Mouse (Mus musculus) ES-Bruce4 (cell line): Measurements from ENCODE around the gene Lhx3. TPM values are rescaled to one million over a fixed set of nuclear protein-coding genes. Genes with fewer than 3 reads are reported as not detected.

Experiments
- H3K27ac ChIP-seq: 2 replicates; pipeline ENCODE4 v1.5.1; 2012; ENCODE audit warnings: low read length, inconsistent platforms; ENCODE audit not compliant: insufficient read depth
- H3K27me3 ChIP-seq: 2 replicates; pipeline ENCODE4 v1.6.1; 2012; ENCODE audit warnings: mild to moderate bottlenecking, low read length, inconsistent platforms; ENCODE audit not compliant: control insufficient read depth, poor library complexity, insufficient read depth, severe bottlenecking
- H3K36me3 ChIP-seq: 2 replicates; pipeline ENCODE4 v1.6.1; 2012; ENCODE audit warnings: inconsistent platforms, mild to moderate bottlenecking, low read length, moderate library complexity; ENCODE audit not compliant: control insufficient read depth, poor library complexity, insufficient read depth, severe bottlenecking
- H3K4me1 ChIP-seq: one replicate; pipeline ENCODE4 v1.8.1; 2011; ENCODE audit warnings: low read length; ENCODE audit not compliant: control insufficient read depth, insufficient read depth
- H3K4me3 ChIP-seq: 2 replicates; pipeline ENCODE4 v1.5.1; 2011; ENCODE audit warnings: low read depth, mild to moderate bottlenecking, low read length
- H3K9ac ChIP-seq: 2 replicates; pipeline ENCODE4 v1.6.1; 2012; ENCODE audit warnings: low read depth, mild to moderate bottlenecking, inconsistent platforms; ENCODE audit not compliant: poor library complexity, severe bottlenecking
- H3K9me3 ChIP-seq: replicated peaks from 2 replicates; pipeline ENCODE4 v1.6.1; 2012; ENCODE audit warnings: mild to moderate bottlenecking, low read length, inconsistent platforms; ENCODE audit not compliant: control insufficient read depth, poor library complexity, insufficient read depth, severe bottlenecking
- CTCF ChIP-seq: IDR thresholded peaks from one replicate; pipeline ENCODE4 v1.8.1; 2011; ENCODE audit warnings: low read depth, low read length
- EP300 ChIP-seq: IDR thresholded peaks from 2 replicates; pipeline ENCODE4 v1.6.1; 2011; ENCODE audit warnings: low read depth, low read length; ENCODE audit not compliant: insufficient read depth
- POLR2A ChIP-seq: IDR thresholded peaks from one replicate; pipeline ENCODE4 v1.8.1; 2011; ENCODE audit warnings: low read length; ENCODE audit not compliant: insufficient read depth
- polyA plus RNA-seq: library from polyadenylated mRNA; stranded (reverse); fragments of >200 nt; gene quantifications from 2 replicates; pipeline ENCODE4 v1.2.4, GENCODE M21; 2011; ENCODE audit warnings: low read depth; ENCODE audit not compliant: missing spikeins, insufficient read depth, insufficient read length

Gene Lhx3
- polyA plus RNA-seq, 1 experiment, result not detected

- Histone ChIP-seq H3K27me3 (no peaks in the 10 kb centered on the region), H3K4me3 (no peak overlapping the region)
Measured at GRCm38 (mm10) chr2:26156191-26156977, 51.7 kb downstream of the Lhx3 start.

GRCm38 (mm10) chr2:26155737-26156136, 52.4 kb downstream of the Lhx3 start:
- TF ChIP-seq POLR2A (no peak), CTCF (no peak), EP300 (no peak)
- Histone ChIP-seq H3K9ac (no peak overlapping the region), H3K27me3 (no peaks in the 10 kb centered on the region), H3K27ac (no peak overlapping the region), H3K4me3 (no peak overlapping the region), H3K9me3 (no peaks in the 10 kb centered on the region), H3K4me1 (no peaks in the 10 kb centered on the region), H3K36me3 (no peaks in the 10 kb centered on the region)

More at GRCm38 (mm10) chr2:26156191-26156977, 51.7 kb downstream of the Lhx3 start:
- H3K36me3 ChIP-seq, result no peaks in the 10 kb centered on the region
- no peak overlapping the region for H3K27ac ChIP-seq
- no peaks in the 10 kb centered on the region for H3K4me1 ChIP-seq
- TF ChIP-seq EP300, result no peak
- TF ChIP-seq POLR2A, result no peak
- TF ChIP-seq CTCF, result no peak
- no peak overlapping the region for H3K9ac ChIP-seq
- H3K9me3 ChIP-seq, result no peaks in the 10 kb centered on the region

GRCm38 (mm10) chr2:26154586-26154985, 53.5 kb downstream of the Lhx3 start:
- Histone ChIP-seq H3K4me1 (no peaks in the 10 kb centered on the region), H3K27me3 (no peaks in the 10 kb centered on the region), H3K27ac (no peak overlapping the region), H3K9me3 (no peaks in the 10 kb centered on the region), H3K36me3 (no peaks in the 10 kb centered on the region), H3K4me3 (no peak overlapping the region), H3K9ac (no peak overlapping the region)
- TF ChIP-seq CTCF (no peak), EP300 (no peak), POLR2A (no peak)

- H3K4me3 ChIP-seq, result no peak overlapping the region
- no peak overlapping the region for H3K27ac ChIP-seq
- no peaks in the 10 kb centered on the region for H3K4me1 ChIP-seq
- no peaks in the 10 kb centered on the region for H3K9me3 ChIP-seq
- no peak overlapping the region for H3K9ac ChIP-seq
- no peaks in the 10 kb centered on the region for H3K27me3 ChIP-seq
- peak; percentile 23 for TF ChIP-seq CTCF
- TF ChIP-seq POLR2A, result no peak
- no peak for TF ChIP-seq EP300
- H3K36me3 ChIP-seq, result no peaks in the 10 kb centered on the region
Measured at GRCm38 (mm10) chr2:26153909-26154340, 54.2 kb downstream of the Lhx3 start.

- H3K9ac ChIP-seq, result no peak overlapping the region
- H3K36me3 ChIP-seq, result no peaks in the 10 kb centered on the region
- no peaks in the 10 kb centered on the region for H3K27me3 ChIP-seq
- no peaks in the 10 kb centered on the region for H3K9me3 ChIP-seq
- no peak overlapping the region for H3K27ac ChIP-seq
- peak; percentile 83 for TF ChIP-seq CTCF
- TF ChIP-seq POLR2A, result no peak
- TF ChIP-seq EP300, result no peak
- H3K4me1 ChIP-seq, result no peaks in the 10 kb centered on the region
- no peak overlapping the region for H3K4me3 ChIP-seq
Measured at GRCm38 (mm10) chr2:26153295-26153694, 54.8 kb downstream of the Lhx3 start.

Other genes starting within 250 kb of the Lhx3 start
- gene Camsap1, start 225.0 kb downstream of the Lhx3 start, polyA plus RNA-seq, result 63.0 and 63.4 TPM in 2 replicates
- gene Ubac1, start 186.5 kb downstream of the Lhx3 start, polyA plus RNA-seq, result 87.0 and 95.0 TPM in 2 replicates
- gene Nacc2, start 85.1 kb downstream of the Lhx3 start, polyA plus RNA-seq, result 4.0 and 5.9 TPM in 2 replicates
- gene Qsox2, start 29.2 kb upstream of the Lhx3 start, polyA plus RNA-seq, result 17.2 and 18.0 TPM in 2 replicates
- gene Ccdc187, start 86.3 kb upstream of the Lhx3 start, polyA plus RNA-seq, result 0.06 TPM in 1 of 2 replicates, not detected in the other
- gene Gpsm1, start 107.2 kb upstream of the Lhx3 start, polyA plus RNA-seq, result 16.3 and 16.5 TPM in 2 replicates
- 9.8 and 10.4 TPM in 2 replicates for gene Dnlz, start 143.8 kb upstream of the Lhx3 start, polyA plus RNA-seq
- not detected in 2 replicates for gene Card9, start 152.6 kb upstream of the Lhx3 start, polyA plus RNA-seq
- 51.4 and 54.3 TPM in 2 replicates for gene Snapc4, start 172.4 kb upstream of the Lhx3 start, polyA plus RNA-seq
- 68.4 and 83.0 TPM in 2 replicates for gene Entr1, start 181.0 kb upstream of the Lhx3 start, polyA plus RNA-seq
- gene Pmpca, start 181.1 kb upstream of the Lhx3 start, polyA plus RNA-seq, result 161 and 167 TPM in 2 replicates
- gene Inpp5e, start 200.9 kb upstream of the Lhx3 start, polyA plus RNA-seq, result 7.3 and 15.3 TPM in 2 replicates
- 51.5 and 55.5 TPM in 2 replicates for gene Sec16a, start 236.9 kb upstream of the Lhx3 start, polyA plus RNA-seq